Mouse (Mus musculus) urinary bladder, postnatal 4 days (tissue): ENCODE measurements around the gene Grb7.

ENCODE experiments used
- DNase-seq, 2 experiments: peaks; one replicate each; pipeline ENCODE4 v3.0.0; 2021 to 2022; ENCODE audit warnings: low spot score in 2 of 2

Grb7 gene

DNA sequence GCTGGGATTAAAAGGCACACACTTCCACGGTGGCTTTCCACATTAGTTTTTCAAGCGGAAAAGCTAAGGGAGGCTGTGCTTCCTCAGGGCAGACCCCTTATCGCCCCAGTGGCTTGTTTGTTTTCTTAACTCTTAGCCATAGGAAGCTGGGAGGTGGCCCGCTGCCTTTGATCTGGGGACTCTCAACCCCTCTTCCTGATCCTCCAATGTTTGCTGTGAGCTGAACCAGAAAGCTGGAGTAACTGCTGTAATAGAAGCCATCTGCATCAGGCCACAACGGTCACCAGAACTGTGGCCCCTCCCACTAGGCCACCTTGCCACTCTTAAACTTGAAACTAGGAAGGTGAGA, at the start of gene Grb7:
Gene Grb7, plus strand, starts transcription at position 182 of the 349 bp plus-strand sequence.
- DNase-seq = no peak

DNA sequence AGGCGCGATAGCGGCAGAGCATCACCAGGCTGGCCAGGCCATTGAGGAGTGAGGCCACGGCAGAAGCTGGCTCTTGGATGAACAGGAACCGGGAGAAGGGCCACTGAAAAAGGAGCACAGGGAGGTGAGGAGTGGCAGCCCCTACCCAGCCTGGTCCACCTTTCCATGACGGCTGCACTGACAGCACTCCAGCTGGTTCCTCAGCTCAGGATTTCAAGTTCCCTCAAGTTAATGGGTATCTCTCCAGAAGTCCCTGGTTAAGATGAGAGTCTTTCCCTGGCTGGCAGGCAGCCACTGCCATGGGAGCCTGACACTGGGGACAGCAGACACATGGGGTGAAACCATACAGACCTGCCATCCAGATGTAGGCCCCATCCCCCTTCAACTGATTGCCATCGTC, 48.2 kb upstream of the Grb7 start:
- DNase-seq = no peak

DNA sequence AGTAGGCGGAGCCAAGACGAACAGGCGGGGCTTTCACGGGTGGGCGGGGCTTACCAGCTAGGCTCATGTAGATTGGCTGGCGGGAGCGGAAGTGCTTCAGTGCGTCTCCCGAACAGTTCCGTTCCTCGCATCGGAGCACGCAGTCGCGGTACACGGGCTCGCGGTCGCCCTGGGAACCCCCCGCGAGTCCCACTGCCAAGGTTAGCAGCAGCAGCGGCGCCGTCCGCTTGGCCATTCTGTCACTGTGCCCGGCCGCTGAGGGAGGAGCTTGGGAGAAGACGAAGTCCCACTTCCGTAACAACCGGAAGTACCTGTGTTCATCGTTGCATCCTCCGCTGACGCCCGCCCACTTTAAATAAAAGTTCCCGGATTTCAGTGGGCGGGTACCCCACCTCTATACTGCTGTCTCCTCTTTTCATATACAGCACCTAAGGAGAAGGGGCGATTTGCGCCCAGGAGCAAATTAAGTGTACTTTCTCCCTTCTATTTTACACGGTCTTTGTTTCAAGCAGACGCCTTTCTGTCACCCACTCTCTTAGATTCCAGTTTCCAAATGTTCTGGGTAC, 46.0 kb upstream of the Grb7 start, which contains the start of gene Pgap3:
Gene Pgap3, minus strand, starts transcription at position 330 of the 566 bp plus-strand sequence.
- DNase-seq = peak; percentile 81 to 84

DNA sequence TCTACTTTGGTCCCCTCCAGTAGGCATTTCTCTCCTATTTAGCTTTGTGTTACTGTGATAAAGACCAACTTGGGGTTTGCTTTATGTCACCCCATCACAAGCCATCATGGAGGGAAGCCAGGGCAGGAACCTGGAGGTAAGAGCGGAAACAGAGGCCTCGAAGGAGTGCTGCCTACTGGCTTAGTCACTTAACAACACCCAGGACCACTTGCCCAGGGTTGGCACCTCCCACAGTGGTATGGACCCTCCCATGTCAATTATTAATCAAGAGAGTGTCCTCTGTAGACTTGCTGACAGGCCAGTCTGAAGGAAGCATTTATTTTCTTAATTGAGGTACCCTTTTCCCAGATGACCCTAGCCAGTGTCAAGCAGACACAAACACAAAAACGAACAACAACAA, 45.4 kb upstream of the Grb7 start:
- no peak for DNase-seq

DNA sequence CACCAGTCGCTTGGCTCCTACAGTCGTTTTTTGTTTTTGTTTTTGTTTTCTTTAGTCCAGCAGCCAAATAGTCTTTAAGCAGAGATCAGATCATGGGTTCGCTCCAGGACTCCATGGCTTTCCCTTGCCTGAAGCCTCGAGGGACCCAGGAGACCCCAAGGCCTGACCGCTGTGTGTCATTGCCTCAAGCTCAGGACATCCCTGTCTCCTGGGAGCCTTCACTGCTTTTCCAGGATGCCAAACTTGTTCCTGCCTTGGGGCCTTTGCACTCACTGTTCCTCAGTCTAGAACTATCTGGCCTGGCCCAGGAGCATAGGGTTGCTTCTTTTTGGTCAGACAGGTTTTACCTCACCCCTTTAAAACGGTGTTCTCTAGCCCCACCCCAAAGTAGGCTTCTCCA, 39.6 kb upstream of the Grb7 start:
- DNase-seq = no peak

DNA sequence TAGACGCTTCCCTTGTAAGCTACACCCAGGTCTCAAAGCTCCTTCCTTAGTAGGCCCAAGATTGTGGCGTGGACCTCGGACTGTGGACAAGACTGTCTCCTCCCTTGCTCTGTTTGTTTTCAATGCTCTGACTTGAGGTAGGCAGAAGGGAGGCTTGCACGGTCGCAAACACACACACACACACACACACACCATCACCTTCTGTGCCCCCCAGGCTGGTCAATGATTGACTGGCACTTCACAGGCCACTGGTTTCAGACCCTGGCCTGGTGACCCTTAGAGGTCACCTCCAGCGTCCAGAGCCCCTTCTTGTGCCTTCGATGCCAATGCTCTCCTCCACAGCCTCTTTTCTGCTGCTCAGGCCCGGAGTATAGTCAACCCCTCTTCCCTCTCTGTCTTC, 37.3 kb upstream of the Grb7 start:
- no peak for DNase-seq

DNA sequence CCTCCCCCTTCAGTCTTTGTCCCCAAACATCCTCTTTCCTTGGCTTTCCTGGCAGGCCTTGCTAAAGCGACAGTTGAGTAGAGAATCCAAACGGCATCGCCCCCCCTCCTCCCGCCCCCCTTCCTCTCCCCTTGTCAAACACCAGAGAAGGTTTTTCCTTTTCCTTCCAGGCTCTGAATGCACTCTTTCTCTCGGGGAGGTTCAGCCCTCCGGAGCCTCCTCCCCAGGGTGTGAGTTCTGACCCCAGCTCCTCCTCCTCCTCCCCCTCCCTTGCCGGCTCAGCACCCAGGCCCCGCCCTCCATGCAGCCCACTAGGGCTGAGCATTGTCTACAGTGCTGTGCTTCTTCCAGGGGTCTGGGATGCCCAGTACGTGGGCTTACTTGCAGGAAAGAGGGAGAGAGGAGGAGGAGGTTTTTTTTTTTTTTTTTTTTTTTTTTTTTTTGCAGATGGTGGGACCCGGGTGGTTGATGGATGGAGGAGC, 36.8 kb upstream of the Grb7 start:
- DNase-seq = no peak

DNA sequence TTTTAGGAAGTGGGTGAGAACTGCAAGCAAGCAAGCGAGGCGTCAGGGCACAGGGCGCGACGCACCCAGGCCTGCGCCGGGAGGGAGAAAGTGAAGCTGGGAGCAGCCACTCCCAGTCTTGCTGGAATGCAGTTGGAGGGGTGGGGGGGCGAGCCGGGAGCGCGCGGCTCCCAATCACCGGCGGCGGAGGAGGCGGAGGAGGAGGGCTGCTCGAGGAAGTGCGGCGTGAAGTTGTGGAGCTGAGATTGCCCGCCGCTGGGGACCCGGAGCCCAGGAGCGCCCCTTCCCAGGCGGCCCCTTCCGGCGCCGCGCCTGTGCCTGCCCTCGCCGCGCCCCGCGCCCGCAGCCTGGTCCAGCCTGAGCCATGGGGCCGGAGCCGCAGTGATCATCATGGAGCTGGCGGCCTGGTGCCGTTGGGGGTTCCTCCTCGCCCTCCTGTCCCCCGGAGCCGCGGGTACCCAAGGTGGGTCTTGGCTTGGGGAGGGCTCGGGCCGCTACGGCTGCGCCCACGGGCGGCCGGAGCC, 33.9 kb upstream of the Grb7 start, which contains the start of gene Erbb2:
Gene Erbb2, plus strand, starts transcription at position 198 of the 524 bp plus-strand sequence.
- peak; percentile 79 to 82 for DNase-seq

DNA sequence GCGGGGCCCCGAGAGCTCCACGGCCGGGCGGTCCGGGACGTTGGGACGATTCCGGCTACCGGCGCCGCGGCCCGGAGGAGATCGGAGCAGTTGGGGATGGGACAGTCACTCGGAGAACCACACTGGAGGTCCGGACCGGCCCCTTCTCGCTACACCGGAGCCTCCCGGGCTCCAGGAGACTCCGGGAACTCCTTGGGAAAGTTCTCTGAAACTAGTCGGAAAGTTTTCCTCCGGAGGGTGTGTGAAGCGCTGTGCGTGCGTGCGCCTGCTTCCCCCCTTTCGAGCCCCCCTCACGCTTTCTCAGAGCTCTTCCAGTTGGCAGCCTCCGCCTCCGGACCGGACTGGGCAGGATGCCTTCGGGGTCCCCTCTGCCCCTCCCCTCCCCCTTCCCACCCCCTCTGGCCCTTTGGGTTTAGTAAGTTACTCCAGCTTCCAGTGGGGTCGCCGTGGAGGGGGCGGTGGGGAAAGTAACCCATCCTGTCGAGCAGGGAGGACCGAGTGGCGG, 33.3 kb upstream of the Grb7 start:
- DNase-seq = peak in 1 of 2 experiments; percentile 42

DNA sequence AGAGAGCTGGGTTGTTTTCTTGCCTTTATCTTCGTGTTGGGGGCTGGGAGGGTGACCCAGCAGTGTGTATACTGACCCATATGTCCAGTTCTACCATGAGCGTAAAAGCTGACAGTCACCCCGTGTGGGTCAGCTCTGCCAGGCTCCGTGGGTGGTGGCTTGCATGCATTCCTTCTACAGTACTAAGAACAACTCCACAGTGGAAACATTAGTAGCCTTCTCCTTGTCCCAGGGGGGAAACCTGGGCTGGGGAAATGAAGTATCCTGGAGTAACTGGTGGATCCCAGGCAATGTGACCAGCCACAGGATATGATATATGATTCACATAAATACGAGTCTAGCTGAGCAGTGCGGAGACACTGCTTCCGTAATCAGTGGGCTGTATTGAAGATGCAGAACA, 32.5 kb upstream of the Grb7 start:
- no peak for DNase-seq

DNA sequence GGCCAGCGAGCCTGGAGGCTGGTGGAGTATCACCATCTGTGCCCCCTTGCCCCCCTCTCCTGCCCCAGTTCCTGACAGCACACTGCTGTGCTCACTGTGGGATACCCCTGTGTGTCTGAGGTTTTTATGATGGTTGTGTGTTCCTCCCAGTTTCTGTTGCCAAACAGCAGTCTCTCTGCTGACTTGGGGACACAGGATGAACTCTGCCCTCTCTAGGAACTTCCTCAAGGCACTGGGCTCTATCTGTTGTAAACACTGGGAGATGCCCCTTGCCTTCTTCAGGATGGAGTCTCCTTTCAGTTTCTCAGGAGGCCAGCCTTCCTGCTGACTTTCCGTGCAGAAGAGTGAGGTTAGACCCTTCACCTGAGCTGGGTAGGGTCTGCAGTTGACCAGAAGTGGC, 32.0 kb upstream of the Grb7 start:
- DNase-seq = no peak

DNA sequence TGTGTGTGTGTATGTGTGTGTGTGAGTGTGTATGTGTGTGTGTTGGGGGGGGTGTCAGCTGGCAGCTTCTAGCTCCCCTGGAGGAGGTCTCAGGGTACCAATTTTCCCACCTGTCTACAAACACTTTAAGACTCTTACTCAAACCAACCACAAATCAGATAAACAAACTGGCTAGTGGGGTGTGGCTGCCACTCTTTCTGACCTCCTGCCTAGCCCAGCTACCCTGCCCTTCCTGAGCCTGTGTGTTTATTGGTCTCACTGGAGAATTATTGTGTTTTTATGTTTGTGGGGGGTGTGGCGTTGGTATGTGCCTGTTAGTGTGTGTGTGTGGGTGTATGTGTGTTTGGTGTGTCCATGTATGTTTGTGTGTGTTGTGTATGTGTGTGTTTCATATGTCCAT, 29.1 kb upstream of the Grb7 start:
- no peak for DNase-seq

DNA sequence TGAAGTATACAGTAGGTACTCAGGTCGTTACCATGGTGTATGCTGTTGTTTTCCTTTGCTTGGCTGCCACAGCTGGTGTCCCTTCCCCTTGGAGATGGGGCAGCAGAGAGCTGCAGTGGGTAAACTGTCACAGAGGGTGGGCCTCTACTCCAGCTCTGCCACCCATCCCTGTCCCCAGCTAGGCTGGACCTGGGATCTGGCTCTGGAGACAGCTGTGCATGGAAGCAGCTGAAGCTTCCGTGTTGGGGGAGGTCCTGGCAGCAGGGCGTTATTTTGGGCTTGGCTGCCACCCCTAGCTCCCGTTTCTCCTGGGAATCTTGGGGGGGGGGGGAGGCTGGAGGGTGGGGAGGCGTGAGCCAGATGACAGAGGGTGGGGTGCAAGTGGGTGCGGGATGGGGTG, 27.9 kb upstream of the Grb7 start:
- no peak for DNase-seq

DNA sequence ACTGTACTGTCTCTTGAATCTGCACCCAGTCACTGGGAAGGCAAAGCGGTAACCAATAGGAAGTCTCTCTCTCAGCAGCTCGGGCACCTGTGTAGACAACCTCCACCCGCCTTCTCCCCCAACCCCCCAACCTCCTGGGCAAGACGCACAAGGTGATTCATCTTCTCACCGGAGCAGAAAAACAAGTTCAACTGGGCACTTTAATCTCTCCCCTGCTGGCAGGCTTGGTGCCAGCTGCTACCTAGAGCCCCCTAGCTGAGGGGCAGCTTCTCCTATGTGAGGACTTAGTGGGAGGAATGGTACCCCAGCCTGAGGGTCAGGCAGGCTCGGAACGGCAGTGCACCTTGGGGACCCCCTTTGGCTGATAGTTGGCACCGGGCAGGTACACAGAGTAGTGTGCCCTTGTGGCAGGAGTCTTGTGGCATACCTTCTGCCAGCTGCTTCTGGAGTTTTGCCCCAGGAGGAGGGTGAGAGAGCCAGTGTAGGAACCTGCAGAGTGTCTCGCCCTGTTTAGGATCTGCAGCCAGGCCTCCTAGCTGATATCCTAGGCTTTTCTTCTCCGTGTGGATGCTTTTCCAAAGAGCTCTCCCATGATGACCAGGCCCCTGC, 27.2 kb upstream of the Grb7 start:
- DNase-seq = peak in 1 of 2 experiments; percentile 52

DNA sequence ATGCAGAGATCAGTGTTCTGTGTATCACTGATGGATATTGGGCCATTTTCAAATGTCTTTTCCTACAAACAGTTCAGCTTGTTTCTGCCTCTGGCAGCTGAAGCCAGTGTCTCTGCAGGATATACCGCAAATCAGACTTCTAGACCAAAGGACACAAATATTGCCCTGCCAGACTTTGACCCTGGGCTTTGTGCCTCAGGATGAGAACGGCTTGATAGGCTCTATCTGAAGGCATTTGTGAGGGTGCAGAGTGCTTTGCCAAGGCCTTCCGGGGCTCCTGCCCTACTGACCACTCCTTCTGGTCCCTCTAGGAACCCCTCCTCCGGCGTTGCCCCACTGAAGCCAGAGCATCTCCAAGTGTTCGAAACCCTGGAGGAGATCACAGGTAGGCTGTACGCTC, 19.6 kb upstream of the Grb7 start:
- DNase-seq = no peak

DNA sequence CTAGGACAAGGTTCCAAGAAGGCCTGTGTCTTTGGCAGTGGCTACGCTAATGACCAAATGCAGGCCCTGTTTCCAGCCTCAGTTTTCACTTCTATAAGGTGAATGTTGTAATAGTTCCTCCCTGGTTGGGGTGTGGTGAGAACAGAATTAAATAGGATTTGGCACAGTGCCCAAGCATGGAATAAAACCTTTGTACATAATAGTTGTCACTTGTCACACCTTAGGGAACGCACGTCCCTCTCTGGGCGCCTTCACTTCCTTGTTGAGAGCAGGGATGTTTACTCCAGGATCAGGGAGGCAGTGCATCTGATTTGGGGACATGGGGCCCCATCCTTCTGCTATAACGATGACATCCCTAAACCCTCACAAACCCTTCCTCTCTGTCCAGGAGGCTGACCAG, 17.8 kb upstream of the Grb7 start:
- DNase-seq = no peak

DNA sequence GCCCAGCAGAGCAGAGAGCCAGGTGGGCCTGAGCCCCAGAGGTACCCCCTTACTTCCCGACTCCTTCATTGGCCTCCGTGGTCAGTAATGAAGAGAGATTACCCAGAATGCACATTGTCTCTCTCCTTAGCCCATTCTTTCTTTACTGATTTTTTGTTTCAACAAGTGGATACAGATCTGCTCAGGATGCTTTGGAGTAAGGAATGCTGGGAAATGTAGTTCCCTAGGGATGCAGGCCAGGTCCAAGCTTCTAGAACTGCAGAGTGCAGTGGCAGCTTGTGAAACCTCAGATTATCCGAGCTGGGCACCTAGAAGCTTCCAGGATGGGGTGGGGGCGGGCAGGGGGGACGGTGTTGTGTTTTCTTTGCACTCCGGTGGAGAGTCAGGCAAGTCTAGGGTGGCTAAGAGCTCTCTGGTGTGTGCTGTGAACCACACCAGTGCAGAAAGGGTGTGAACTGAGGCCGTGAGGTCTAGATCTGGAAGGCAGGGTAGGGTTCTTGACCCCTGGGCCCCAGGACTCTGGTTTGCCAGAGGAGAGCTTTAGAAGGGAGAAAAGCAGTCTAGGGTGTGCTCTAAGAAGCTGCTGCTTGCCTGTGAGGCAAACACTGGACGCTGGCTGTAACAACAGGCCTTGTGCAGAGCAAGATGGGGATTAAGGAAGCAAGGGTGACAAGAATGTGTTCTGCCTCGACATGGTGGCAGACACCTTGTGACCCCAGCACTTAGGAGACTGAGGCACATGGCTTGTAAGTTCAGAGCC, 14.3 kb upstream of the Grb7 start:
- DNase-seq = no peak

DNA sequence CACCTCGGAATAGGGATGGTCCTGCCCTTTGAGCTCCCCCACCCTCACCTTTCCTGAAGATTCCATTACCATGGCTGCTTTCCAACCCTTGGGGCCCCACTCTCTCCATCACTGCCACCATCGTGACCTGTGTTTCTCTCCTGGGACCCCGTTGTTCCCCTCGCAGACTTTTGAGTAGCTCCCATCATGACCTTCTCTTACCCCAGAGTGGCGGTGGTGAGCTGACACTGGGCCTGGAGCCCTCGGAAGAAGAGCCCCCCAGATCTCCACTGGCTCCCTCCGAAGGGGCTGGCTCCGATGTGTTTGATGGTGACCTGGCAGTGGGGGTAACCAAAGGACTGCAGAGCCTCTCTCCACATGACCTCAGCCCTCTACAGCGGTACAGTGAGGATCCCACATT, 10.5 kb upstream of the Grb7 start:
- DNase-seq = no peak

DNA sequence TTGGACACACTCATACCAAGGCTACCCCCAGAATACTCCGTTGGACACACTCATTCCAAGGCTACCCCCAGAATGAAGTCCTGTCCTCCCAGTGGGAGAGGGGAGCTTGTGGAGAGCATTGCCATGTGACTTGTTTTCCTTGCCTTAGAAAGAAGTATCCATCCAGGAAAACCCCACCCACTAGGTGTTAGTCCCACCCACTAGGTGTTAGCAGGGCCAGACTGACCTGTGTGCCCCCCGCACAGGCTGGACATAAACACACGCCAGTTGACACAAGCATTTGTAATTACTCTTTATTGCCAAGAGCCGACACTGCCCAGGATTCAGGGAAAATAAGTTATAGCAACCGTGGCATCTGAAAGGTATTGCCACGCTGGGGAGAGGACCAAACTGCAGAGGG, 8.8 kb upstream of the Grb7 start:
- DNase-seq = no peak

DNA sequence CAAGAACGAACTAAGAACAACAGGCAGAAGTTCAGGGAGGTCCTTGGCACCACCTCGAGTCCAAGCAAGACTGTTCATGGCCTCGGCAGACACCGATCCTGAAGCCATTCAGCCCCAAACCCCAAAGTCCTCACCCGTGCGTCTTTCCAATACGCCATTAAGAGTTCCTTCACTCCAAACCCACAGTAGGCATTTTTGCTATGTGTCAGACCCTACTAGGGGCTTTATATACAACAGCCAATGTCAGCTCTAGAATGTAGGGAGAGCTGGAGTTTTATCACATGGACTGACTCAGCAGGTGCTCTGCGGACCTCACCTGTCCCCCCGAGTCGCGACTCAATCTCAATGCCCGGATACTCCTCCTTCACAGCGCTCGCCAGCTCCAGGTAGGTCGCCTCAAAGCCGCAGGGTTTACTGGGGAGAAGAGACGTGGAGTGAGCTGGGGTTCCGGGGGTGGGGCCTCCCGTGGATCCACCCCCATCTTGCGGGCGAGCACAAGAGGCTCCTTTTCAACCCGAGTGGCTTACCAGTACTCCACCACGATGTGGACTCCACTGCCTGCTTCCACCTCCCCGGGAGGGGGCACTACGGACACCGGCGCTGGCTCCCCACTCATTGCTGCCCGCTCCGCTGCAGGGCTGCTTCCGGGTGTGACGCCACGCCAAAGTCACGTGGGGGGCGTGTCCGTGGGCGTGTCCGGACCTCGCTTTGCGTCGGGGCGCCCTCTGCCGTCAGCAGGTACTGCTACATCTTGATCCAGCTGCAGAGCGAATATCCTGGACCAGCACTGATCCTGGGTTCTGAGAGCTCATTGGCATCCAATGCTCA, 7.6 kb upstream of the Grb7 start, which contains the start of gene Mien1:
Gene Mien1, minus strand, starts transcription at position 661 of the 828 bp plus-strand sequence.
- DNase-seq = peak; percentile 95 to 97

DNA sequence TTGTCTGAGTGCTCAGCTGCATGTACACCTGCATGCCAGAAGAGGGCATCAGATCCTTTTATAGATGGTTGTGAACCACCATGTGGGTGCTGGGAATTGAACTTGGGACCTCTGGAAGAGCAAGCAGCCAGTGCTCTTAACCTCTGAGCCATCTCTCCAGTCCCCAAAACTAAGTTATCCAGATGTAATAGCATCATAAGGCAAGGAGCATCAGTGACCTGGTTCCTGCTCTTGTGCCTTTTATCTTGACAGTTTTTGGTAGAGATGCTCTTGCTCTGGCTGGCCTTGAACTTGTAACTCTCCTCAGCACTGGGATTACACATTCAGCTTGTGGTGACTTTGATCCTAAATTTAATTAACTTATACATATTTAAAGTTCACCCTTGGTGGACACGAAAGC, 2.5 kb upstream of the Grb7 start:
- no peak for DNase-seq

DNA sequence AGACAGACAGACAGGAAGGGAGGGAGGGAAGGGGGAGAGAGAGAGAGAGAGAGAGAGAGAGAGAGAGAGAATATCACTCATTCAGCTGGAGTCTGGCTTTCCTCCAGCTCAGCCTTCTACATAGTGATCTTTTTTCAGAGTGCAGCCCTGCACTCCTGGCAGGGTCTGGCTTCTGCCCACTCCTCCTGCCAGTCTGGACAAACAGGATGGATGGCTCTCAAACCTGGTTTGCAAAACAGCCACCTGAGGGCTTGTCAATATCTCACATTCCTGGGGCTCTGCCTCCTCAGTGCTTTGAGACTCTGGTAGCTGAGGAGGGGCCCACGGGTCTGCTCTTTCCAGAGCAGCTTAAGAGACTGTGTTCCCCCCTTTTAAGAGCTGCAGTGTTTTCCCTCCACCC, 956 bp upstream of the Grb7 start:
- DNase-seq = no peak
